Mouse (Mus musculus) liver, embryonic 11.5 days (tissue): ENCODE measurements around the gene Gimap1. TPM values are rescaled to one million over a fixed set of nuclear protein-coding genes. Genes with fewer than 3 reads are reported as not detected.

Experiments
- ATAC-seq: fragments of 200-750 bp; cut with Nextera tagmentation; replicated peaks from 2 replicates; pipeline ENCODE4 v1.8.0; 2017; ENCODE audit warnings: moderate number of reproducible peaks, mild to moderate bottlenecking, moderate TSS enrichment, moderate library complexity; ENCODE audit not compliant: low FRiP score
- DNase-seq: peaks from one replicate; pipeline ENCODE4 v3.0.0-alpha.2; 2017; ENCODE audit warnings: low spot score
- H3K27ac ChIP-seq: fragments of 300-500 bp; sonication (generic); 2 replicates; pipeline ENCODE4 v1.5.1; 2014; ENCODE audit warnings: mild to moderate bottlenecking, low read depth, low read length, control low read depth
- H3K27me3 ChIP-seq: fragments of 300-500 bp; sonication (generic); replicated peaks from 2 replicates; pipeline ENCODE4 v1.6.1; 2014; ENCODE audit warnings: low read length, mixed read lengths; ENCODE audit not compliant: control insufficient read depth, insufficient read depth
- H3K36me3 ChIP-seq: fragments of 300-500 bp; sonication (generic); 2 replicates; pipeline ENCODE4 v1.6.1; 2014; ENCODE audit warnings: mild to moderate bottlenecking, low read length, moderate library complexity, mixed read lengths; ENCODE audit not compliant: control insufficient read depth, insufficient read depth
- H3K4me1 ChIP-seq: fragments of 300-500 bp; sonication (generic); replicated peaks from 2 replicates; pipeline ENCODE4 v1.6.1; 2014; ENCODE audit warnings: low read length, mixed read lengths; ENCODE audit not compliant: control insufficient read depth, insufficient read depth
- H3K4me2 ChIP-seq: fragments of 300-500 bp; sonication (generic); 2 replicates; pipeline ENCODE4 v1.6.1; 2014; ENCODE audit warnings: mild to moderate bottlenecking, control low read depth, moderate library complexity
- H3K4me3 ChIP-seq: fragments of 300-500 bp; sonication (generic); 2 replicates; pipeline ENCODE4 v1.5.1; 2014; ENCODE audit warnings: low read depth, low read length, control low read depth
- H3K9ac ChIP-seq: fragments of 300-500 bp; sonication (generic); 2 replicates; pipeline ENCODE4 v1.6.1; 2014; ENCODE audit warnings: low read depth, low read length, control low read depth
- H3K9me3 ChIP-seq: fragments of 300-500 bp; sonication (generic); 2 replicates; pipeline ENCODE4 v1.6.1; 2016; ENCODE audit warnings: low read length, inconsistent platforms, mixed read lengths; ENCODE audit not compliant: control insufficient read depth
- WGBS: fragments of 180-500 bp; shearing (Covaris S2); extraction: QIAGEN DNeasy Blood & Tissue Kit; methylation state at CpG from one replicate; pipeline ENCODE4 v1.1.7; 2014; 5-methylcytosine and 5-hydroxymethylcytosine counted together
- polyA plus RNA-seq: library from polyadenylated mRNA; unstranded; fragments of >200 nt; fragmentation: Nextera tagmentation; extraction: Ambion mirVana; gene quantifications from 2 replicates; pipeline ENCODE4 v1.2.1, GENCODE M21; 2014

The Gimap1 gene
- polyA plus RNA-seq, 1 experiment from 2014 or later, result 14.1 TPM

DNA sequence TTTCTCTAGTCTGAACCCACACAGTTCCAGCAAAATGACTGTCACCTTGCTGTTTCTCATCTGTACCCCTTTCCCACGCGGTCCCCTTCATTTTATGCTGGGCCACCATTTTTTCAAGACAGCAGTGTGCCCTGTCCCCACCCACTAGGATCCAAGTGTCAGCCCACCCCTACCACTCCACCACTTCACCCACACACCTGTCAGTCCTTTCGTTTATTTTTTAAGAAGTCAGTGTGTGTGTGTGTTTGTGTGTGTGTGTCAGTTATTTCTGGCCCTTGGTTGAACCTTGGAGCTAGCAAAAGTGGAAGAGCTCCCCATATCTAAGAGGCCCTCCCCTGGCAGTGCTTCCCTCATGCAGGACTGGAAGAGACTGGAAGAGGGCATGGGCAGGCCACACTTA, 30.1 kb downstream of the Gimap1 start:
- ATAC-seq (no peak), DNase-seq (no peak)
- Histone ChIP-seq H3K9ac (no peak overlapping the region), H3K4me2 (no peak overlapping the region), H3K36me3 (no peaks in the 10 kb centered on the region), H3K4me1 (no peaks in the 10 kb centered on the region), H3K4me3 (no peak overlapping the region), H3K9me3 (no peaks in the 10 kb centered on the region), H3K27ac (no peak overlapping the region), H3K27me3 (no peaks in the 10 kb centered on the region)
- 80% methylated on average over 3 of the region's 3 CpGs for WGBS

DNA sequence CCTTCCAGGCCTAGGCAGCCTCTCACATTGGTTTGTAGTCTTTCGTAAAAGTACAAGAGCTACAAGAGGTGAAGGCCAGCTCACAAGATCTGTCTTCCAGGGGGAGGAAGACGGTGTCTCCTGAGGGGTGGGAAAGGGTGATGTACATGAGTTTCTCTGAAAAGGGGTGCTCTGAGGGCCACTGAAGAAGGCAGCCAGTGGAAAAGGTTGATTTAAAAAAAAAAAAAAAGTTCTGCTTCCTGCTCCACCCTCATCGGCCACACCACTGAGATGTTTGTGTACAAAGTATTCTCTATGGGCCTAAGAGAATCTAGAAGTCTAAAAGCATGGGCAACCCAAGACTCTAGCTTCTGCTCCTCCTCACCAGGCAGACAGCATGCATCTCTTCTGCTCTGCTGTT, 31.8 kb downstream of the Gimap1 start, which contains the start of gene Gimap3:
Gene Gimap3 (minus strand): TSS at position 156 of the 400 bp plus-strand sequence.
- DNase-seq, result no peak
- whole genome bisulfite sequencing, result 82% methylated on average over 3 of the region's 3 CpGs
- ATAC-seq, result no peak

GRCm38 (mm10) chr6:48772030-48772429, 33.2 kb downstream of the Gimap1 start:
- no peak overlapping the region for H3K27ac ChIP-seq
- WGBS, result 8% methylated on average over 8 of the region's 8 CpGs
- ATAC-seq, result no peak; the same call in 1 of the 2 replicates

More for the DNA sequence above, 31.8 kb downstream of the Gimap1 start, which contains the start of gene Gimap3:
- no peak within 1 kb of the TSS for H3K9ac ChIP-seq
- H3K27me3 ChIP-seq, result no peaks in the 10 kb centered on the region
- no peak within 1 kb of the TSS for H3K4me2 ChIP-seq
- H3K4me3 ChIP-seq, result no peak within 1 kb of the TSS
- H3K9me3 ChIP-seq, result no peaks in the 10 kb centered on the region
- H3K27ac ChIP-seq, result no peak within 1 kb of the TSS
- H3K4me1 ChIP-seq, result no peaks in the 10 kb centered on the region
- H3K36me3 ChIP-seq, result no peaks in the 10 kb centered on the region

GRCm38 (mm10) chr6:48784406-48784805, 45.6 kb downstream of the Gimap1 start:
- H3K4me1 ChIP-seq, result no peaks in the 10 kb centered on the region
- no peaks in the 10 kb centered on the region for H3K36me3 ChIP-seq
- no peak overlapping the region for H3K4me2 ChIP-seq
- H3K4me3 ChIP-seq, result no peak overlapping the region
- 96% methylated on average over 1 of the region's 1 CpGs for WGBS
- no peak overlapping the region for H3K9ac ChIP-seq
- H3K27me3 ChIP-seq, result no peaks in the 10 kb centered on the region
- DNase-seq (no peak), ATAC-seq (no peak)
- H3K9me3 ChIP-seq, result no peaks in the 10 kb centered on the region
- H3K27ac ChIP-seq, result no peak overlapping the region

More at GRCm38 (mm10) chr6:48772030-48772429, 33.2 kb downstream of the Gimap1 start:
- Histone ChIP-seq H3K4me3 (no peak overlapping the region), H3K27me3 (no peaks in the 10 kb centered on the region), H3K4me2 (no peak overlapping the region), H3K36me3 (no peaks in the 10 kb centered on the region), H3K9me3 (no peaks in the 10 kb centered on the region), H3K4me1 (no peaks in the 10 kb centered on the region), H3K9ac (no peak overlapping the region)
- DNase-seq, result peak; percentile 61

- H3K9ac ChIP-seq, result no peak overlapping the region
- WGBS, result 77% methylated on average over 1 of the region's 1 CpGs
Measured at GRCm38 (mm10) chr6:48785189-48785588, 46.3 kb downstream of the Gimap1 start.

GRCm38 (mm10) chr6:48785601-48786000, 46.7 kb downstream of the Gimap1 start:
- 86% methylated on average over 2 of the region's 2 CpGs for whole genome bisulfite sequencing
- no peak for ATAC-seq
- no peaks in the 10 kb centered on the region for H3K36me3 ChIP-seq
- no peak overlapping the region for H3K27ac ChIP-seq
- no peaks in the 10 kb centered on the region for H3K9me3 ChIP-seq
- H3K4me1 ChIP-seq, result no peaks in the 10 kb centered on the region
- no peak overlapping the region for H3K4me3 ChIP-seq
- DNase-seq, result no peak
- no peaks in the 10 kb centered on the region for H3K27me3 ChIP-seq
- no peak overlapping the region for H3K9ac ChIP-seq
- H3K4me2 ChIP-seq, result no peak overlapping the region

More at GRCm38 (mm10) chr6:48785189-48785588, 46.3 kb downstream of the Gimap1 start:
- Histone ChIP-seq H3K9me3 (no peaks in the 10 kb centered on the region), H3K4me3 (no peak overlapping the region), H3K27me3 (no peaks in the 10 kb centered on the region), H3K4me1 (no peaks in the 10 kb centered on the region), H3K27ac (no peak overlapping the region), H3K36me3 (no peaks in the 10 kb centered on the region), H3K4me2 (no peak overlapping the region)
- no peak for DNase-seq
- ATAC-seq, result no peak

GRCm38 (mm10) chr6:48787867-48788266, 49.0 kb downstream of the Gimap1 start:
- DNase-seq (no peak), ATAC-seq (no peak)
- H3K9ac ChIP-seq, result no peak overlapping the region
- H3K4me2 ChIP-seq, result no peak overlapping the region
- H3K36me3 ChIP-seq, result no peaks in the 10 kb centered on the region
- 62% methylated on average over 2 of the region's 2 CpGs for WGBS
- no peak overlapping the region for H3K27ac ChIP-seq
- H3K4me3 ChIP-seq, result no peak overlapping the region
- H3K4me1 ChIP-seq, result no peaks in the 10 kb centered on the region
- no peaks in the 10 kb centered on the region for H3K9me3 ChIP-seq
- H3K27me3 ChIP-seq, result no peaks in the 10 kb centered on the region

Other genes starting within 250 kb of the Gimap1 start
- 4.2 and 5.6 TPM in 2 replicates for gene Atp6v0e2, start 201.4 kb upstream of the Gimap1 start, polyA plus RNA-seq
- 4.6 and 4.9 TPM in 2 replicates for gene Lrrc61, start 184.3 kb upstream of the Gimap1 start, polyA plus RNA-seq
- 9.0 and 9.7 TPM in 2 replicates for gene Rarres2, start 166.3 kb upstream of the Gimap1 start, polyA plus RNA-seq
- not detected in 2 replicates for gene Gm45021, start 149.4 kb upstream of the Gimap1 start, polyA plus RNA-seq
- gene Repin1, start 145.2 kb upstream of the Gimap1 start, polyA plus RNA-seq, result 20.0 and 20.1 TPM in 2 replicates
- gene Gm44965, start 145.1 kb upstream of the Gimap1 start, polyA plus RNA-seq, result not detected in 2 replicates
- 2.7 and 3.3 TPM in 2 replicates for gene Zfp775, start 137.0 kb upstream of the Gimap1 start, polyA plus RNA-seq
- gene AI854703, start 112.3 kb upstream of the Gimap1 start, polyA plus RNA-seq, result 0.40 and 0.45 TPM in 2 replicates
- gene Gimap8, start 91.8 kb upstream of the Gimap1 start, polyA plus RNA-seq, result 0.32 and 1.1 TPM in 2 replicates
- gene Gimap9, start 62.9 kb upstream of the Gimap1 start, polyA plus RNA-seq, result 14.5 and 17.9 TPM in 2 replicates
- 21.8 and 23.5 TPM in 2 replicates for gene Gimap4, start 54.5 kb upstream of the Gimap1 start, polyA plus RNA-seq
- gene Gimap6, start 30.8 kb upstream of the Gimap1 start, polyA plus RNA-seq, result 18.0 and 18.6 TPM in 2 replicates
- 0.77 and 2.2 TPM in 2 replicates for gene Gm28053, start 20.4 kb upstream of the Gimap1 start, polyA plus RNA-seq
- not detected in 2 replicates for gene Gimap7, start 20.4 kb upstream of the Gimap1 start, polyA plus RNA-seq
- 3.5 and 4.0 TPM in 2 replicates for gene Gimap5, start 7.1 kb downstream of the Gimap1 start, polyA plus RNA-seq
- gene Gimap3, start 31.8 kb downstream of the Gimap1 start, polyA plus RNA-seq, result 0.08 TPM in 1 of 2 replicates, not detected in the other
- 56.6 and 66.1 TPM in 2 replicates for gene Tmem176a, start 101.9 kb downstream of the Gimap1 start, polyA plus RNA-seq
- gene Tmem176b, start 102.4 kb downstream of the Gimap1 start, polyA plus RNA-seq, result 105 and 118 TPM in 2 replicates
- not detected in 2 replicates for gene Aoc1, start 133.8 kb downstream of the Gimap1 start, polyA plus RNA-seq
- not detected in 2 replicates for gene 1600015I10Rik, start 190.8 kb downstream of the Gimap1 start, polyA plus RNA-seq
- not detected in 2 replicates for gene Doxl2, start 235.9 kb downstream of the Gimap1 start, polyA plus RNA-seq
- not detected in 2 replicates for gene Svs1, start 247.8 kb downstream of the Gimap1 start, polyA plus RNA-seq